Mouse (Mus musculus) C2C12 (cell line): ENCODE measurements around the gene Slc17a6. TPM values are rescaled to one million over a fixed set of nuclear protein-coding genes. Genes with fewer than 3 reads are reported as not detected.

Source experiments
- H3K27me3 ChIP-seq: one replicate; pipeline ENCODE4 v1.6.1; 2011; ENCODE audit not compliant: control insufficient read depth, insufficient read depth, insufficient read length
- H3K36me3 ChIP-seq: one replicate; pipeline ENCODE4 v1.6.1; 2011; ENCODE audit not compliant: control insufficient read depth, insufficient read depth
- H3K4me3 ChIP-seq: one replicate; pipeline ENCODE4 v1.5.1; 2011; ENCODE audit warnings: mild to moderate bottlenecking, control low read depth; ENCODE audit not compliant: poor library complexity, insufficient read depth, severe bottlenecking
- H3K79me2 ChIP-seq: one replicate; pipeline ENCODE4 v1.6.1; 2011; ENCODE audit not compliant: control insufficient read depth, insufficient read depth
- H3K79me3 ChIP-seq: one replicate; pipeline ENCODE4 v1.6.1; 2011; ENCODE audit warnings: low read depth, control low read depth
- H3ac ChIP-seq: one replicate; pipeline ENCODE3; 2011; ENCODE audit warnings: low read depth; ENCODE audit not compliant: control insufficient read depth, insufficient read length
- CEBPB ChIP-seq: IDR thresholded peaks from one replicate; pipeline ENCODE4 v1.6.1; 2011; ENCODE audit warnings: low read depth, mild to moderate bottlenecking, control low read depth, moderate library complexity
- CTCF ChIP-seq: IDR thresholded peaks from one replicate; pipeline ENCODE4 v1.5.1; 2011; ENCODE audit not compliant: control insufficient read depth, insufficient read depth, insufficient read length
- FOSL1 ChIP-seq: IDR thresholded peaks from one replicate; pipeline ENCODE4 v1.8.0; 2011; ENCODE audit warnings: mild to moderate bottlenecking, low read length; ENCODE audit not compliant: poor library complexity, insufficient read depth, severe bottlenecking
- MAX ChIP-seq: IDR thresholded peaks from one replicate; pipeline ENCODE4 v1.6.1; 2011; ENCODE audit warnings: mild to moderate bottlenecking, control low read depth
- MYOD1 ChIP-seq: IDR thresholded peaks from one replicate; pipeline ENCODE4 v1.6.1; 2011; ENCODE audit warnings: low read depth; ENCODE audit not compliant: control insufficient read depth, insufficient read length
- MYOG ChIP-seq: IDR thresholded peaks from one replicate; pipeline ENCODE4 v1.6.1; 2011; ENCODE audit not compliant: control insufficient read depth, insufficient read length; ENCODE audit errors: extremely low read depth
- USF1 ChIP-seq: IDR thresholded peaks from one replicate; pipeline ENCODE4 v1.6.1; 2011; ENCODE audit warnings: low read depth, mild to moderate bottlenecking, control low read depth, moderate library complexity
- long read RNA-seq, 2 experiments: library from polyadenylated mRNA; unstranded; transcript quantifications; one replicate each; pipeline ENCODE4 v2.0.0; 2019 to 2020
- polyA plus RNA-seq: library from polyadenylated mRNA; unstranded; fragments of >200 nt; fragmentation: generic; extraction: Trizol; gene quantifications from one replicate; pipeline ENCODE4 v1.2.1, GENCODE M21; 2012; ENCODE audit warnings: missing spikeins

The Slc17a6 gene
- polyA plus RNA-seq = 0.05 TPM
- long read RNA-seq, experiment 1 = 0 reads
- long read RNA-seq, experiment 2, partial matches to known transcripts = 0 of 1 reads
- long read RNA-seq, experiment 2, other reads (novel, unspliced or antisense) = 1 of 1 reads

DNA sequence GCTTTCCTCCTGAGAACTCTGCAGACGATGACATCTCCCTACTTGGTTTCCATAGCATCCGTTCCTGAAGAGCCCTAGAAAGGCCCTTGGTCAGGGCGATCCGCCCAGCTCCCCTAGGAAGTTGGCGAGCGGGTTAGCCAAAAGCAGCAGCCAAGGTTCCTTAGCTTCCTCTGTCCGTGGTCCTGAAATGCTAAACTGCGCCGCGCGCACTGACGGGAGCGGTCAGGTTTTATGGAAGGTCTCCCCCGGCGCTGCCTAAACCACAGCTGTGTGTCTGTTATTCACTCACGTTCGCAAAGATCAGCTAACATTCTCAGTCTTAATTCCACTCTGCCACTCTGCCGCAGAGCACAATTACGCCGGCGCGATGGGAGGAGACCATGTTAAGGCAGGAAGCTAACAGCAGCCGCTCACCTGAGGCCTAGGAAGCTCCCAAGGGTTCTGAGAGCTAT is at the start of gene Slc17a6:
Gene Slc17a6 (plus strand): TSS at position 313 of the 452 bp plus-strand sequence.
- Histone ChIP-seq H3K79me2 (no peaks in the 10 kb centered on the region), H3K4me3 (no peak within 1 kb of the TSS), H3K79me3 (no peaks in the 10 kb centered on the region), H3K36me3 (no peaks in the 10 kb centered on the region), H3ac (no peak within 1 kb of the TSS), H3K27me3 (no peaks in the 10 kb centered on the region)
- TF ChIP-seq USF1 (no peak), FOSL1 (no peak)

DNA sequence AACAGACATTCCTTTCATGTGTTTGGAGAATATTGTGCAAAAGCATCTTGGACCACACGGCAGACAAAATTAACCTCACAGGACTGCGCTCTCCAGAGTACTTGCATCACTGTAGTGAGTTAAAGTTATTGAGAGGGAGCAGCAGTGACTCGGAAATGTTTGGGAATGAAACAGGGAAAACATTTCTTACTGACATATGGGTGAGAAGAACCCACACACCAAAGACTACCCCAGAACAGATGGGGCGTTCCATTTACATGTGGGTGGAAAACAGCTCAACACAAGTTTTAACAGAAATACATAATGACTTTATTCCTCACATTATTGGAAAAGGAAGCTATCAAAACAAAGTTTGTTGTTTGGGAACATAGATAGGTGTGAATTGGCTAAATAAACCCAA is 21.8 kb upstream of the Slc17a6 start:
- no peaks in the 10 kb centered on the region for H3K79me3 ChIP-seq
- TF ChIP-seq CTCF (no peak), MYOG (no peak), FOSL1 (no peak), MAX (no peak)
- H3K4me3 ChIP-seq = no peak overlapping the region
- H3K27me3 ChIP-seq = no peaks in the 10 kb centered on the region
- no peaks in the 10 kb centered on the region for H3K79me2 ChIP-seq
- no peak overlapping the region for H3ac ChIP-seq
- H3K36me3 ChIP-seq = no peaks in the 10 kb centered on the region

DNA sequence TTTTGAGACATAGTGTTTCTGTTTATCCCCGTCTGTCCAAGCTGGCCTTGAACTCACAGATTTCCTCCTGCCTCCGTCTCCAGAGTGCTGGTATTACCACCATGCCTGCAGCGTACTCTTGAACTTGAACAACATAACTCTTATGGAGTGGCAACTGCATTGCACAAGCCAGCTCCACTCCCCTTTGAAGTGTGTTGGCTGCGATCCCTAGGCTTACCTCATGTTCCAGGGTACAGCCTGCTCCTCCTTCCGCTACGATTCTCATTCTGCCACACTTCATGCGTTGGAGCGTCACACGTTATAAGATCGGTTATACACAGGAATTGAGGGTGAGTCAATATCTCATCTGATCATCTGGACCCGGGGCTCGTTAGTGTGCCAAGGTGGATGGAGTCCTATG is 18.1 kb upstream of the Slc17a6 start:
- Histone ChIP-seq H3K36me3 (no peaks in the 10 kb centered on the region), H3K27me3 (no peaks in the 10 kb centered on the region), H3ac (no peak overlapping the region), H3K79me3 (no peaks in the 10 kb centered on the region), H3K79me2 (no peaks in the 10 kb centered on the region), H3K4me3 (no peak overlapping the region)
- no peak for TF ChIP-seq MYOG
- TF ChIP-seq MAX = no peak
- no peak for TF ChIP-seq FOSL1
- no peak for TF ChIP-seq MYOD1

DNA sequence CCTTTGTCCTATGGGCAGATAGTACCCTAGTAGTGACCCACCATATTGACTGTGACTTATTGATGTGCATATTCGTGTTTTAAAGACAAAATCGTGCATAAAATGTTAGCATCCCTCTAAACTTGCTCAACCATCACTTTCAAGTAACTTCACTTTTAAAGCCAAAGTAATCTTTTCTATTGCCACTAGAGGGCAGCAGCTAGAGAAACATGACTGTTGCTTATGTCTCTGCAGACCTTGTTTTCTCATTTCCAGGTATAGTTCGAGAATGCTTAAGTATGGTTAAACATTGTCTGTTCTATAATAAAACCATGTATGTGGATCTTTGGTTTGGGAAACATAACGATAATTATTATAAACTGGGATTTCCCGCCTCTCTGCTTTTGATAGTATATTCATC is 7.4 kb upstream of the Slc17a6 start:
- TF ChIP-seq CEBPB (no peak), CTCF (peak; percentile 8)

DNA sequence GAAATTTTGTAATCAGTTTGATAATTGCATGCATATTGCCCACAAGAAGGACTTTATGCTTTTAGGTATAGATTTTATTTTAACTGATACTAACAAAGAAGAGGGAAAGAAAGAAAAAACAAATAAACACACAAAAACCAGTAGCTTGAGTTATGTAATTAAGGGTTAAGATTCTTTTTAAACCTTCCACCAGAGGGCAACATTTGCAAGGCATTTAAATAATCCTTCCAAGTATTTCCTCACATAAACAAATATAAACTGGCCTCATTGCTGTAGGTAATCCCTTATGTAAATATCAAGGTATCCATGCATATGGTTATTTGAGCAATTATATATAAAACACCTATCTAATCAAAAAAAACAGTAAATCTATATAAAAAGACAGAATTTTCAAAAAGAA is 3.9 kb upstream of the Slc17a6 start:
- no peak overlapping the region for H3ac ChIP-seq

More for the DNA sequence above, 7.4 kb upstream of the Slc17a6 start:
- Histone ChIP-seq H3ac (no peak overlapping the region), H3K79me3 (no peaks in the 10 kb centered on the region), H3K4me3 (no peak overlapping the region), H3K27me3 (no peaks in the 10 kb centered on the region), H3K79me2 (no peaks in the 10 kb centered on the region), H3K36me3 (no peaks in the 10 kb centered on the region)

DNA sequence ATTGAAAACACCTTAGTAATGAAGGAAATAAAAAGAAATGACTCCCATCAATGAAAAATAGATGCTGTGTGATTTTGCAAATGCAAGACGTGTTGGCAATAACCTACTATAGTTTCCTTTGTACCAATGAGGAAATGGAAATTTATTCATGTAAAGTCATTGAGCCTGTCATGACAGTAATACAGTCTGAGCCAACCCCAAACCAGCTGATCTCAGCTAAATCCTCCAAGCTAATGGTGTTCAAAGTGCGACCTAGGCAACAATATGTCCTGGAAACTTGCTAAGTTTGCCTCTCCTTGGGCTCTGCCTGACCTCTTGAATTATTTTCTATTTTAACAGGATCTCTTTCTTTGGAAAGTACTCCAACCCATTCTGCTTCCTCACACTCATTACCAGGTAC is 3.4 kb upstream of the Slc17a6 start:
- H3K27me3 ChIP-seq = no peaks in the 10 kb centered on the region
- no peak overlapping the region for H3ac ChIP-seq
- H3K79me3 ChIP-seq = no peaks in the 10 kb centered on the region
- H3K79me2 ChIP-seq = no peaks in the 10 kb centered on the region
- no peaks in the 10 kb centered on the region for H3K36me3 ChIP-seq
- no peak for TF ChIP-seq CTCF
- no peak for TF ChIP-seq MYOG
- no peak for TF ChIP-seq CEBPB
- no peak for TF ChIP-seq FOSL1
- TF ChIP-seq MYOD1 = no peak
- TF ChIP-seq USF1 = no peak
- no peak for TF ChIP-seq MAX
- H3K4me3 ChIP-seq = no peak overlapping the region

More for the DNA sequence above, 3.9 kb upstream of the Slc17a6 start:
- no peaks in the 10 kb centered on the region for H3K79me3 ChIP-seq
- TF ChIP-seq CTCF (no peak), MAX (no peak), MYOD1 (no peak), CEBPB (no peak), FOSL1 (no peak), MYOG (no peak), USF1 (no peak)
- no peak overlapping the region for H3K4me3 ChIP-seq
- no peaks in the 10 kb centered on the region for H3K36me3 ChIP-seq
- H3K79me2 ChIP-seq = no peaks in the 10 kb centered on the region
- no peaks in the 10 kb centered on the region for H3K27me3 ChIP-seq
